Mouse (Mus musculus) limb, embryonic 12.5 days (tissue): ENCODE results near the gene Cd63. TPM values are rescaled to one million over a fixed set of nuclear protein-coding genes. Genes with fewer than 3 reads are reported as not detected.

Experiments
- ATAC-seq: fragments of 200-750 bp; cut with Nextera tagmentation; 2 replicates; pipeline ENCODE4 v1.8.0; 2017; ENCODE audit warnings: low read depth, moderate TSS enrichment; ENCODE audit not compliant: insufficient number of reproducible peaks, insufficient read depth, low FRiP score, low TSS enrichment
- H3K27ac ChIP-seq: fragments of 300-500 bp; sonication (generic); 2 replicates; pipeline ENCODE4 v1.5.1; 2016; ENCODE audit warnings: mild to moderate bottlenecking, moderate library complexity
- H3K27me3 ChIP-seq: fragments of 300-500 bp; sonication (generic); 2 replicates; pipeline ENCODE4 v1.6.1; 2016; ENCODE audit warnings: mild to moderate bottlenecking, moderate library complexity
- H3K36me3 ChIP-seq: fragments of 300-500 bp; sonication (generic); 2 replicates; pipeline ENCODE4 v1.6.1; 2016; ENCODE audit warnings: mild to moderate bottlenecking, moderate library complexity
- H3K4me1 ChIP-seq: fragments of 300-500 bp; sonication (generic); replicated peaks from 2 replicates; pipeline ENCODE4 v1.6.1; 2016
- H3K4me2 ChIP-seq: fragments of 300-500 bp; sonication (generic); 2 replicates; pipeline ENCODE4 v1.6.1; 2016; ENCODE audit warnings: mild to moderate bottlenecking, moderate library complexity
- H3K4me3 ChIP-seq: fragments of 300-500 bp; sonication (generic); replicated peaks from 2 replicates; pipeline ENCODE4 v1.5.1; 2016; ENCODE audit warnings: mild to moderate bottlenecking
- H3K9ac ChIP-seq: fragments of 300-500 bp; sonication (generic); replicated peaks from 2 replicates; pipeline ENCODE4 v1.6.1; 2016; ENCODE audit warnings: mild to moderate bottlenecking, moderate library complexity
- H3K9me3 ChIP-seq: fragments of 300-500 bp; sonication (generic); 2 replicates; pipeline ENCODE4 v1.6.1; 2016; ENCODE audit warnings: mild to moderate bottlenecking, moderate library complexity
- WGBS: fragments of 180-500 bp; shearing (Covaris S2); methylation state at CpG from one replicate; pipeline ENCODE4 v1.1.7; 2016; 5-methylcytosine and 5-hydroxymethylcytosine counted together
- polyA plus RNA-seq: library from polyadenylated mRNA; unstranded; fragments of >200 nt; fragmentation: Nextera tagmentation; extraction: Ambion mirVana; gene quantifications from 2 replicates; pipeline ENCODE4 v1.2.1, GENCODE M21; 2016

The Cd63 gene
- polyA plus RNA-seq, result 522 and 547 TPM in 2 replicates

GRCm38 (mm10) chr10:128900698-128901097 lies at the start of gene Cd63:
Gene Cd63, plus strand, starts transcription at chr10:128900989.
- no peaks in the 10 kb centered on the region for H3K36me3 ChIP-seq
- ATAC-seq, result no peak
- H3K4me3 ChIP-seq, result no peak within 1 kb of the TSS
- H3K9me3 ChIP-seq, result no peaks in the 10 kb centered on the region
- no peak within 1 kb of the TSS for H3K27ac ChIP-seq
- H3K4me2 ChIP-seq, result no peak within 1 kb of the TSS
- WGBS, result 87% methylated on average over 3 of the region's 3 CpGs
- H3K4me1 ChIP-seq, result peaks cover 14% of the 10 kb centered on the region; the same call in 1 of the 2 replicates
- H3K9ac ChIP-seq, result no peak within 1 kb of the TSS
- peaks cover 15% of the 10 kb centered on the region for H3K27me3 ChIP-seq

- Histone ChIP-seq H3K27me3 (no peaks in the 10 kb centered on the region), H3K4me2 (no peak overlapping the region), H3K36me3 (peaks cover 61% of the 10 kb centered on the region), H3K27ac (no peak overlapping the region), H3K4me1 (no peaks in the 10 kb centered on the region), H3K9me3 (no peaks in the 10 kb centered on the region), H3K9ac (no peak overlapping the region), H3K4me3 (no peak overlapping the region)
- ATAC-seq, result no peak
These were observed 39.6 kb upstream of the Cd63 start for GRCm38 (mm10) chr10:128861176-128861575.

DNA sequence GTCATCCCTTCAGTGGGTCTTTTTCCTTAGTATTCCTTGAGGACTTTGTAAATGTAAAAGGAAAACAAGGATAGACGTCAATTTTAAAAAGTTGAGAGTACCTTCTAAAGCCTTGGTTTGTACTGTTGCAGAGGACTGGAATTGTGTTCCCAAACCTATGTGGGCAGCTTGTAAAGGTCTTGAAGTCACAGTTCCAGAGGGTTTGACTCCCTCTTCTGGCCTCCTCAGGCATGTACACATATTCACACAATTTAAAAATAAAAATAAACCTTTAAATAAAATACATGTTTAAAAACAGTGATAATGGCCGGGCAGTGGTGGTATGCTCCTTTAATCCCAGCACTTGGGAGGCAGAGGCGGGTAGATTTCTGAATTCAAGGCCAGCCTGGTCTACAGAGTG lies 34.7 kb upstream of the Cd63 start:
- WGBS, result 88% methylated on average over 3 of the region's 3 CpGs
- H3K4me2 ChIP-seq, result no peak overlapping the region
- no peak overlapping the region for H3K9ac ChIP-seq
- H3K9me3 ChIP-seq, result no peaks in the 10 kb centered on the region
- peaks cover 53% of the 10 kb centered on the region for H3K36me3 ChIP-seq
- H3K27ac ChIP-seq, result no peak overlapping the region
- no peak overlapping the region for H3K4me3 ChIP-seq
- ATAC-seq, result no peak
- no peaks in the 10 kb centered on the region for H3K4me1 ChIP-seq
- no peaks in the 10 kb centered on the region for H3K27me3 ChIP-seq

GRCm38 (mm10) chr10:128866518-128866917 lies 34.3 kb upstream of the Cd63 start:
- peaks cover 54% of the 10 kb centered on the region for H3K36me3 ChIP-seq
- no peak for ATAC-seq
- H3K9ac ChIP-seq, result no peak overlapping the region
- no peaks in the 10 kb centered on the region for H3K4me1 ChIP-seq
- WGBS, result 100% methylated on average over 1 of the region's 1 CpGs
- H3K27me3 ChIP-seq, result no peaks in the 10 kb centered on the region
- H3K9me3 ChIP-seq, result no peaks in the 10 kb centered on the region
- H3K27ac ChIP-seq, result no peak overlapping the region
- no peak overlapping the region for H3K4me2 ChIP-seq
- no peak overlapping the region for H3K4me3 ChIP-seq

- H3K4me2 ChIP-seq, result no peak overlapping the region
- H3K27ac ChIP-seq, result no peak overlapping the region
- H3K9ac ChIP-seq, result no peak overlapping the region
- H3K36me3 ChIP-seq, result peaks cover 68% of the 10 kb centered on the region
- H3K4me3 ChIP-seq, result no peak overlapping the region
- H3K4me1 ChIP-seq, result no peaks in the 10 kb centered on the region
- H3K27me3 ChIP-seq, result no peaks in the 10 kb centered on the region
- 85% methylated on average over 3 of the region's 3 CpGs for WGBS
- no peak for ATAC-seq
- no peaks in the 10 kb centered on the region for H3K9me3 ChIP-seq
These were observed 30.4 kb upstream of the Cd63 start for GRCm38 (mm10) chr10:128870341-128870740.

GRCm38 (mm10) chr10:128878291-128878690 lies 22.5 kb upstream of the Cd63 start:
- no peaks in the 10 kb centered on the region for H3K4me1 ChIP-seq
- no peak overlapping the region for H3K4me3 ChIP-seq
- no peak overlapping the region for H3K27ac ChIP-seq
- no peaks in the 10 kb centered on the region for H3K9me3 ChIP-seq
- no peak overlapping the region for H3K4me2 ChIP-seq
- H3K9ac ChIP-seq, result no peak overlapping the region
- peaks cover 79% of the 10 kb centered on the region for H3K36me3 ChIP-seq
- H3K27me3 ChIP-seq, result no peaks in the 10 kb centered on the region
- ATAC-seq, result no peak

GRCm38 (mm10) chr10:128878811-128879210 lies 22.0 kb upstream of the Cd63 start:
- H3K36me3 ChIP-seq, result peaks cover 79% of the 10 kb centered on the region
- no peak for ATAC-seq
- no peaks in the 10 kb centered on the region for H3K4me1 ChIP-seq
- H3K9me3 ChIP-seq, result no peaks in the 10 kb centered on the region
- H3K27me3 ChIP-seq, result no peaks in the 10 kb centered on the region
- 84% methylated on average over 2 of the region's 2 CpGs for WGBS
- H3K4me2 ChIP-seq, result no peak overlapping the region
- no peak overlapping the region for H3K9ac ChIP-seq
- no peak overlapping the region for H3K4me3 ChIP-seq
- no peak overlapping the region for H3K27ac ChIP-seq

GRCm38 (mm10) chr10:128882067-128882466 lies 18.7 kb upstream of the Cd63 start:
- H3K9ac ChIP-seq, result no peak overlapping the region
- H3K4me3 ChIP-seq, result no peak overlapping the region
- H3K27ac ChIP-seq, result no peak overlapping the region
- H3K4me2 ChIP-seq, result no peak overlapping the region
- no peaks in the 10 kb centered on the region for H3K27me3 ChIP-seq
- peaks cover 84% of the 10 kb centered on the region for H3K36me3 ChIP-seq
- 85% methylated on average over 5 of the region's 5 CpGs for WGBS
- H3K9me3 ChIP-seq, result no peaks in the 10 kb centered on the region
- no peak for ATAC-seq
- peaks cover 8% of the 10 kb centered on the region; the same call in 1 of the 2 replicates for H3K4me1 ChIP-seq

DNA sequence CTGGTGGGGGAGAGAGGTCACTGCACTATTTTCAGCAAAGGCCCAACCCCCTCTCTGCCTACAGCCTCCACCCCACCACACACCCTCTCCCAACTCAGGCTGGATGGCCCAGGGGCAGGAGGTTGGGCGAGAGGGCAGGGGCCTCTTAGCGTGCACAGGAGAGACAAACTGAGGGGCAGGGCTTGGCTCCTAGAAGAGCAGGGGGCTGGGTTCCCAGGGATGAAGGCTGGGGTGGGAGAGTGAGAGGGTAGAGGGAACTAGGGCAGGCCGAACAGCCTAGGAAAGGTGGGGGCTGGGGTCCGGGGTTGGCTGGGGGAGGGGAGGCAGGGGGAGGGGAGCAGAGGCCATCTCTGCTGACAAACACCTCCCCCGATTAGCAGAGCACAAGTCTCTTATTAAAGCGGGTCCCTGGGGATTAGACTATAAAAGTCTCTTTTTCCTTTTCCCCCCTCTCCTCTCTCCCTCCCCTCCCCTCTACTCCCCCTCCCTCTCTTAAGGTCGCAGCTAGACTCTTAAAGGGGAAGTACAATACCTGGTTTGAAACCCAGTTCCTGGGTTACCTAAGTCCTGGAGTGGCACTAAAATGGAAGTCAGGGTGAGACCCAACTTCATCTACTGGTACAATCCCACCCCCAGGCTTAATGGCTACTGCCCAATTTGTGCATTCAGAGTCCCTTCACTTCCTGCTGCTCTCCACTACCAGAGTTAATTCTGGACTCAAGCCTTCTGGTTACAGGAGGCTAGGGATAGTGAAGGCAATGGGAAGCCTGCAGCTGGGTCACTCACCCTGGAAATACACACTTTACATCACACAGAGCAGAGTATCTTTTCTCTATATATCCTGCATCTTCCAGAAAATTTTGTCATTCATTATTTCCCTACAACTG lies 11.6 kb upstream of the Cd63 start:
- H3K4me2 ChIP-seq, result peak overlapping the region; percentile 86
- H3K27ac ChIP-seq, result peak overlapping the region; percentile 97
- peaks cover 37% of the 10 kb centered on the region for H3K4me1 ChIP-seq
- H3K9ac ChIP-seq, result peak overlapping the region; percentile 86
- peaks cover 40% of the 10 kb centered on the region for H3K36me3 ChIP-seq
- H3K4me3 ChIP-seq, result peak overlapping the region; percentile 87
- no peaks in the 10 kb centered on the region for H3K27me3 ChIP-seq
- peak; percentile 77 for ATAC-seq
- 1% methylated on average over 7 of the region's 7 CpGs for WGBS
- no peaks in the 10 kb centered on the region for H3K9me3 ChIP-seq

DNA sequence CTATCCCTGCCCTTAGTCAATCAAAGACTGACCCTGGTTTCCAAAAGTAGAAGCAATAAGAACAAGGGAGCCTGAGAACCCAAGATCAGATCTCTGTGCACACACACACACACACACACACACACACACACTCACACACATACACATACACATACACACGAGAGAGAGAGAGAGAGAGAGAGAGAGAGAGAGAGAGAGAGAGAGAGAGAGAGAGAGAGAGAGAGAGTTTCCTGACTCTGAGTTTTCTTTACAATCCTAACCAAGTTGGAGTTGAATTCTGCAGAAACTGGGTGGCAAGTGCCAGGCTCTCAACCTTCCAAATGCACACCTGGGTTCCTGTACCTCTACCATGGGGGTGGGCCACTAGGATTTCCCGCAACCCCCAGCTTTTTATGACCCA lies 10.9 kb upstream of the Cd63 start:
- Histone ChIP-seq H3K4me2 (peak overlapping the region; percentile 86), H3K36me3 (peaks cover 34% of the 10 kb centered on the region), H3K4me3 (peak overlapping the region; percentile 87), H3K4me1 (peaks cover 38% of the 10 kb centered on the region), H3K27me3 (no peaks in the 10 kb centered on the region), H3K9ac (peak overlapping the region; percentile 86), H3K9me3 (no peaks in the 10 kb centered on the region), H3K27ac (peak overlapping the region; percentile 97)
- WGBS, result 0% methylated on average over 1 of the region's 2 CpGs
- ATAC-seq, result no peak

- Histone ChIP-seq H3K4me1 (peaks cover 43% of the 10 kb centered on the region), H3K4me3 (peak overlapping the region; percentile 87), H3K4me2 (peak overlapping the region; percentile 86), H3K36me3 (peaks cover 26% of the 10 kb centered on the region), H3K9me3 (no peaks in the 10 kb centered on the region), H3K9ac (peak overlapping the region; percentile 86), H3K27ac (peak overlapping the region; percentile 97), H3K27me3 (no peaks in the 10 kb centered on the region; the same call in 1 of the 2 replicates)
- WGBS, result under 1% methylated on average over 40 of the region's 40 CpGs
- ATAC-seq, result peak; percentile 6; the same call in 1 of the 2 replicates
These were observed 10.2 kb upstream of the Cd63 start for GRCm38 (mm10) chr10:128890383-128891295.
